Mouse (Mus musculus) activated CD4-positive, CD25-positive, alpha-beta regulatory T cell, adult 4 months (primary cell): Measurements from ENCODE around the gene Jam2. TPM values are rescaled to one million over a fixed set of nuclear protein-coding genes. Genes with fewer than 3 reads are reported as not detected.

ENCODE experiments used
- ATAC-seq: one replicate; pipeline ENCODE4 v1.8.0; 2017
- polyA plus RNA-seq, 2 experiments: library from polyadenylated mRNA; unstranded; fragments of 100-300 nt; shearing (Covaris generic); gene quantifications; one replicate each; pipeline ENCODE4 v1.2.1; 2017

Jam2 gene
- not detected for polyA plus RNA-seq

DNA sequence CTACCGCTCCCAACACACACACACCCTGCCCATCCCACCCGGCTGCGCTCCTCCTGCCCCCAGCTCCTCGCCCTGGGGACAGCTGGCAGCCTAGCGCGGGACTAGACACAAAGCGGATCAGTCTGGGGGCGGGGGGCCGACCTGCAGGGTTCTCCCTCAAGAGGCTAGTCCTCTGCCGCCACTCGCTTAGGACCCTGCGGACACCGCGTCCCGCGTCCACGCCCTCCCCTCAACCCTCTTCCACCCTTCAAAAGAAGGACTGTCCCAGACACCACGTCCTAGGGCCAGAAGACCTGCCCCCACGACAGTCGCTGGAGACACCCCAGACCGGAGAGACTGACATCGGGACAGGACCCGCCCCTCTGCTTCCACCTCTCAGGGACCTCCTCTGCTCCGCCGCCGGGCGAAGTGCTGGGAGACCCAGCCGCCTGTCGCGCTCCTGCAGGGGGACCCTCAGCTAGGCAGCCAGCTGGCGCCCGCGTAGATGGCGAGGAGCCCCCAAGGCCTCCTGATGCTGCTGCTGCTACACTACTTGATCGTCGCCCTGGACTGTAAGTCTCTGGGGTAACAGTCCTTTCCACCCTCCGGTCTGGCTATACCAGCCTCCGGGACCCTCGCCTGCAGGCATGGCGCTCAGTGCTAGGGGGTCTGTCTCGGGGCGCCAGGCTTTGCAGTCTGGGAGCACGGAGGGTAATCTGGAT lies at the start of gene Jam2:
TSS of gene Jam2 (plus strand) at position 121 of the 701 bp plus-strand sequence.
- ATAC-seq, result peak; percentile 32

DNA sequence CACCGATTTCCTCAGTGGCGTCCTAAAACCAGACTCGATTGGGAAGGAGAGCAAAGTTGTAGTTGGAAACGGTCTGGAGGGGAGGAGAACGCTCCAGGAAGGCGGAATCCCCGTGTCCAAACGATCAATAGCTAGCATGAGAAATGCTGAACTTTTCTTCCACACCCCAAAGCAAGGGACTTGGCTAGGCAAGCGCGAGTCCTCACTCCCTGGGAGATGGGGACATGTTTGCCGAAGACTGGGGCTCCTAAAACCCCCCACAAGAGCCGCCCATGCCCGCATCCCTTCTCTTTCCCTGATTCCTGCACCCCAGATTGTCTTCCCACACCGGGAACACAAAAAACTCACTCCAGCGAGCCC lies 39.1 kb upstream of the Jam2 start:
- ATAC-seq, result peak; percentile 11

- peak; percentile 97 for ATAC-seq
Measured at GRCm38 (mm10) chr16:84735166-84736105, 38.5 kb upstream of the Jam2 start, which contains the start of gene Mrpl39. Mrpl39 (minus strand) TSS chr16:84735742.

DNA sequence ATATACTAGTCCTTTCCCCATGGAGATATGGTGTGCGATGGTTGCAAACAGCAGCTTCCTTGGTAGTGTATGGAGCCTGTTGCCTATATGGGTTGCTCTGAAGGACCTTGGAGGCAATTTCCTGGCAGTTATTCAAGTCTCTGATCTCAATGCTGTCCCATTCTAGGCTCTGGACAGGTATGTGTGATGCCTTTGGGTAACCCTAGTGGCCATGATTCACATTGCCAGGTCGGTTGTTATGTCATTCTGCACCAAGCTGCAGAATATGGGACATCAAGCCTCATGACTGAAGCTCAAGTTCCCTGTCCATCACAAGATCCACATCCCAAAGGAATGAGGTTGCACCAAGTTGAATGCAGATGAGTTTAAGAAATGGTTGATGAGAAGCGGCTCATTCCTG lies 36.6 kb upstream of the Jam2 start:
- ATAC-seq, result no peak

GRCm38 (mm10) chr16:84744703-84745490 lies 29.0 kb upstream of the Jam2 start:
- no peak for ATAC-seq

DNA sequence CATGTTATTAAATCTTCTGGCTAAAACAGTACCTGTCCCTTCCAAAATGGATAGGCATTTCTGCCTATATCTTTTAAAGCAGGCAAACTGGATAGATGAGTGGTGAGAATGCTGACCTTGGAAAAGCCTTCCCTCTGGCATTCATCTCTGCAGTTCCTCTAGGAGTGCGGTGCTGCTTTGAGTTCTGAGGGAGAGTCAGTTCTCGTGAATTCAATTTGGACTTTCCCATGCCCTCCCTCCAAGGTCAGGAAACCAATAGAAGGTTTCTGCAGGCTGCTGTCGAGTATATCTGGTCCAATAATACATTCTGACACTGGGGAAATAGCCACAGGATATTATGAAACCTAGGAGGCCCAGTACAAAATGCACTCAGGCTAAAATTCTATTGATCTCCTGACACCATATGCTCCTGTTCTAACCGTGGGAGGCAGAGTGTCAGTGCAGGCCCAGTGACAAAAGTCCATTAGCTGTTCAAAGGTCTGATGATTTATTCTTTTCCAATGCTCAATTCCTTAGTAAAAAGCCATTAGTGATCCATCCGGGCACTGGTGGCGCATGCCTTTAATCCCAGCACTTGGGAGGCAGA lies 28.1 kb upstream of the Jam2 start:
- ATAC-seq, result no peak

DNA sequence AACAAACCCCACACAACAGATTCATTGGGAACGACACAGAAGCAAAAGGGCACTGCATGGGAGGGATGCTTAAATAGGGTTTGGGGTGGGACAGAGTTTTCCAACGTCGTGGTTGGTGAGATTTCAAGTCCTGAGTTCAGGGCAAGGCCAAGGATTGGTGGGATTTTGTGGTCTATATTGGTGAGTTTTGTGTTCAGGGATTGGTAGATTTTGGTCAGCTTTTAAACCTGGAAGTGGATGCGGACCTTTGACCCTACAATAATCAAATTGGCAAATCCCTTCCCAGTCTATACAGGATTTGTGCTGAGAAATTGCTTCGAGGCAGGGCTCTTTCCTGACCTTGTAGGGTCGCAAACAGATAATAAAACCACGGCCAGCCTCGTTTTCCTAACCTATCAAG lies 6.0 kb upstream of the Jam2 start:
- no peak for ATAC-seq

- ATAC-seq, result no peak
Measured at GRCm38 (mm10) chr16:84769182-84769581, 4.7 kb upstream of the Jam2 start.

GRCm38 (mm10) chr16:84769619-84770464 lies 4.1 kb upstream of the Jam2 start:
- no peak for ATAC-seq

DNA sequence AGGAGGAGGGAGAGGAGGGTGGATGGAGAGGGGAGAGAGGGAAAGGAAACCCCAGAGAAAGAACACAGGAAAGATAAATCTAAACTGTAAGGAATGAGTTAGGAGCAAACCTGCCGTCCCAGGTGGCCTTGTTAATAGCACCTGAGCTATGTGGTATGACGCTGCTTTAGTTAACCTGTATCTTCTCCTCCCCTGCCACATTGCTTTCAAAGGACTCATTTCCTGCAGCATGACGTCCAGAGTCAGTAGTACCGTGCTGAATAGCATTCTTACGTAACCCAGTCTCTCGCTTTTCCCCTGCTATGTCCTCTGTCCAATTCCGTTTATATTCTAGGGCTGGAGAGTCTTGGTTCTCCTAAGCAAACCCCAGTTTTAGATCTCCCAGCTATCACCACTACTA lies 3.0 kb upstream of the Jam2 start:
- ATAC-seq, result no peak

DNA sequence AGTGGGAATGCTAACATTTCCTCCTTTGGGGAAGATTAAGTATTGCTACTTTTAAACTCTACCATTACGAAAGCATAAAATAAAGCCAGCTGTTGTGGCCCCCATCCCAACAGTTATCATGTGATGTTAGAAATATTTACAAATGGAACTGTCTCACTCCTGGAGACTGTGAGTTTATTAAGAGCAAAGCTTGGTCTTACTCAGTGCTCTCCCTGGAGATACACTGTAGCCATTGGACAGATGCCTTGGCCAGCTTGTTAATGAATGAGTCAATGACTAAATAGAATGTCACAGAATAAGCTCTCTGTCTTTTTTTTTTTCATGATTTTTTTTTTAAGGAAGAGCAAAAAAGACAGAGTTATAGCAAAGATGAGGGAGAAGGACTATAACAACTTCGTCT lies 2.5 kb upstream of the Jam2 start:
- ATAC-seq, result no peak

DNA sequence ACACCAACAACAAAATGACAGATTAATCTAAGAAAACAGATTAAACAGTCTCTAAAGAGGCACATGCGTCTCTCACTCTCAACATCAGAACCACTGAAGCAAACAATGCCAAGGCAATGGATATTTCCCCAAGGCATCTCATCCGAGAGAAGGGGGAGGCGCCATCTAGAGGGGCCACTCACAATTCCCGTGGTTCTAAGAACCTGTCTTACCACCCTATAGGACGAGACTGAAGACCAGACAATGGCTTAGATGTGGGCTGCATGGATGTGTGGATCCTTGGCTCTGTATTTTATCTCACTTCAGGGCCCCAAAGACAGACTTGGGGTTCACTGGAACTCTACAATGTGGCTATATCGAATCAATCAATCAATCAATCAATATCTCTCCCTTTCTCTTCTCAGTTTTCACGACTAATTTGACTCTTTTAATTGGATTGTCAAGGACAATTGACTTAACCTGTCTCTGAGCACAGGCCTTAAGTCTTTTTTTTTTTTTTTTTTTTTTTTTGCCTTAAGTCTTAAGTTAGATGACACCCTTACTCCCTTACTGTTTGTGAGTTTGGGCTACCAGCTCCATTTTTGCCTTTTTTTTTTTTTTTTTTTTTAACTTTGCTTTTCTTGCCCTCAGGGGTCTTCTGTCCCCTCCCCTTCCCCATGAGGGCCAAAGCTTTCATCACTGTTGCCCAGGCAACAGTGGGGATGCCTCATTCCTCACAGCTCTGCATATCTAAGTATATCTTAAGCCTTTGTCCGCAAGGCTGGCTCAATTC lies 1.2 kb upstream of the Jam2 start:
- ATAC-seq, result no peak

- no peak for ATAC-seq
Measured at GRCm38 (mm10) chr16:84773268-84773861, 558 bp upstream of the Jam2 start.

GRCm38 (mm10) chr16:84774761-84775231 lies 873 bp downstream of the Jam2 start:
- no peak for ATAC-seq

- no peak for ATAC-seq
Measured at GRCm38 (mm10) chr16:84775356-84775755, 1.4 kb downstream of the Jam2 start.

- ATAC-seq, result no peak
Measured at GRCm38 (mm10) chr16:84776089-84776784, 2.3 kb downstream of the Jam2 start.

- no peak for ATAC-seq
Measured at GRCm38 (mm10) chr16:84778431-84778830, 4.5 kb downstream of the Jam2 start.

DNA sequence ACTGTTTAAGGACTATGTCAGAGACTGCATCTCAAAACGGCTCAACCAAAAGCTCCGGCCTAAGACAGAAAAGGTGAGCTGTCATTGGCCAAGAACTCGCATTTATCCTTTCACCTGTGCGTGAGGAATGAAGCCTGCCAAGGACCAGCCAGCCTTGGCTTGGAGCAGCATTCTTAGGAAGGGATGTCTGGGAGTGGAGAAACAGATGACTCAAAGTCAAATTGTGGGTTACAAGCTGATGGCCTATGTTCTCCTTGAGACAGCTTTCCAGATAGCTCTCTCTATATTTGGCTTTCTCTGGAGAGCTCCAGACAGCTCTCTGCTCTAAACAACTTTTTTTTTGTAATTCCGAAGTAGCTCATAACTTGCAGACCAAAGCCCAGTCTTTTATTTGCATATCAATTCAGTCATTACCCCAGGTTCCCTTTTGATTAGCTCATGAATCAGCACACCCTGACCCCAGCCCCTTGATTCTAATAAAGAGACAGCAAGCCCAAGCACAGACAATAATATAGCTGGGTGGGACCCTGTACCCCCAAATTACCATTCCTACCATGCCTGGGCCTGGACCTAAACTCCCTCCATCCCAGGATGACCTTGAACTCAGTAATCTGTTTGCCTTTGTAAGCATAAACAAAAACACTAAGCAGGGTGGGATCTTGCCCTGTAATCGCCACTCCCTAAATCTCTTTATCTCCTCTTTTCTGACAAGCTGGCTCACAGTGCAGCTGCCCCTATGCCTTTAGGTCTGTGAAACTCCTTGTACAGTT lies 5.1 kb downstream of the Jam2 start:
- no peak for ATAC-seq

- no peak for ATAC-seq
Measured at GRCm38 (mm10) chr16:84779718-84780117, 5.8 kb downstream of the Jam2 start.
